Mouse (Mus musculus) intestine, postnatal 0 days (tissue): ENCODE data around the gene Irak3. TPM values are rescaled to one million over a fixed set of nuclear protein-coding genes. Genes with fewer than 3 reads are reported as not detected.

Experiments used
- ATAC-seq: fragments of 200-750 bp; cut with Nextera tagmentation; 2 replicates; pipeline ENCODE4 v1.8.0; 2017; ENCODE audit warnings: mild to moderate bottlenecking, moderate TSS enrichment, moderate library complexity
- H3K27ac ChIP-seq: fragments of 300-500 bp; sonication (generic); 2 replicates; pipeline ENCODE4 v1.5.1; 2014; ENCODE audit warnings: mild to moderate bottlenecking, low read depth, low read length, moderate library complexity
- H3K27me3 ChIP-seq: fragments of 300-500 bp; sonication (generic); replicated peaks from 2 replicates; pipeline ENCODE4 v1.6.1; 2014; ENCODE audit warnings: low read length, mixed read lengths; ENCODE audit not compliant: control insufficient read depth, insufficient read depth
- H3K36me3 ChIP-seq: fragments of 300-500 bp; sonication (generic); 2 replicates; pipeline ENCODE4 v1.6.1; 2014; ENCODE audit warnings: mild to moderate bottlenecking, moderate library complexity; ENCODE audit not compliant: control insufficient read depth, insufficient read depth
- H3K4me1 ChIP-seq: fragments of 300-500 bp; sonication (generic); replicated peaks from 2 replicates; pipeline ENCODE4 v1.6.1; 2014; ENCODE audit warnings: antibody characterized with exemption, low read length, mixed read lengths; ENCODE audit not compliant: control insufficient read depth, insufficient read depth
- H3K4me2 ChIP-seq: fragments of 300-500 bp; sonication (generic); replicated peaks from 2 replicates; pipeline ENCODE4 v1.6.1; 2014; ENCODE audit warnings: low read depth, mild to moderate bottlenecking, moderate library complexity
- H3K4me3 ChIP-seq: fragments of 300-500 bp; sonication (generic); 2 replicates; pipeline ENCODE4 v1.5.1; 2014; ENCODE audit warnings: low read depth, low read length
- H3K9ac ChIP-seq: fragments of 300-500 bp; sonication (generic); 2 replicates; pipeline ENCODE4 v1.6.1; 2014; ENCODE audit warnings: mild to moderate bottlenecking, low read depth, low read length
- H3K9me3 ChIP-seq: fragments of 300-500 bp; sonication (generic); 2 replicates; pipeline ENCODE4 v1.6.1; 2016; ENCODE audit warnings: mixed run types; ENCODE audit not compliant: control insufficient read depth
- CTCF ChIP-seq: sonication (generic); IDR thresholded peaks from 2 replicates; pipeline ENCODE4 v1.5.1; 2016; ENCODE audit warnings: low read depth, mild to moderate bottlenecking, control low read depth, antibody characterized with exemption, moderate library complexity
- WGBS: fragments of 180-500 bp; shearing (Covaris S2); extraction: QIAGEN DNeasy Blood & Tissue Kit; methylation state at CpG from one replicate; pipeline ENCODE4 v1.1.7; 2014; 5-methylcytosine and 5-hydroxymethylcytosine counted together
- polyA plus RNA-seq: library from polyadenylated mRNA; unstranded; fragments of >200 nt; fragmentation: Nextera tagmentation; extraction: Ambion mirVana; gene quantifications from 2 replicates; pipeline ENCODE4 v1.2.1, GENCODE M21; 2015

The Irak3 gene
- polyA plus RNA-seq, 1 experiment from 2014 or later: 0.81 TPM

- H3K27me3 ChIP-seq: no peaks in the 10 kb centered on the region
- H3K9me3 ChIP-seq: no peaks in the 10 kb centered on the region
- TF ChIP-seq CTCF: no peak
- no peaks in the 10 kb centered on the region for H3K36me3 ChIP-seq
- ATAC-seq: no peak
- WGBS: 95% methylated on average over 7 of the region's 7 CpGs
- H3K4me2 ChIP-seq: no peak overlapping the region
- H3K9ac ChIP-seq: no peak overlapping the region
- no peaks in the 10 kb centered on the region for H3K4me1 ChIP-seq
- no peak overlapping the region for H3K27ac ChIP-seq
- no peak overlapping the region for H3K4me3 ChIP-seq
Observed at GRCm38 (mm10) chr10:120151672-120152071, 50.3 kb downstream of the Irak3 start.

GRCm38 (mm10) chr10:120140916-120141516 is 60.9 kb downstream of the Irak3 start:
- H3K4me1 ChIP-seq: no peaks in the 10 kb centered on the region
- no peak overlapping the region for H3K9ac ChIP-seq
- 0 out of 2 replicates have a peak overlapping the region, but pooled peaks have one; percentile 13 for H3K4me2 ChIP-seq
- 52% methylated on average over 10 of the region's 10 CpGs for WGBS
- no peak for TF ChIP-seq CTCF
- ATAC-seq: peak; percentile 60
- no peak overlapping the region for H3K4me3 ChIP-seq
- H3K36me3 ChIP-seq: no peaks in the 10 kb centered on the region
- H3K27ac ChIP-seq: no peak overlapping the region
- H3K9me3 ChIP-seq: 0 out of 2 replicates have a peak, but pooled peaks cover 4% of the 10 kb centered on the region
- no peaks in the 10 kb centered on the region for H3K27me3 ChIP-seq

- TF ChIP-seq CTCF: no peak
- H3K4me3 ChIP-seq: no peak overlapping the region
- no peak overlapping the region for H3K4me2 ChIP-seq
- 0 out of 2 replicates have a peak, but pooled peaks cover 4% of the 10 kb centered on the region for H3K9me3 ChIP-seq
- 56% methylated on average over 4 of the region's 4 CpGs for WGBS
- no peaks in the 10 kb centered on the region for H3K27me3 ChIP-seq
- no peak for ATAC-seq
- no peak overlapping the region for H3K9ac ChIP-seq
- H3K36me3 ChIP-seq: no peaks in the 10 kb centered on the region
- no peak overlapping the region for H3K27ac ChIP-seq
- no peaks in the 10 kb centered on the region for H3K4me1 ChIP-seq
Observed at GRCm38 (mm10) chr10:120140193-120140592, 61.7 kb downstream of the Irak3 start.

GRCm38 (mm10) chr10:120136020-120136562 is 65.8 kb downstream of the Irak3 start:
- no peak overlapping the region for H3K4me3 ChIP-seq
- peak; percentile 65 for ATAC-seq
- no peak for TF ChIP-seq CTCF
- H3K27me3 ChIP-seq: no peaks in the 10 kb centered on the region
- H3K9me3 ChIP-seq: no peaks in the 10 kb centered on the region
- H3K27ac ChIP-seq: no peak overlapping the region
- H3K9ac ChIP-seq: no peak overlapping the region
- 75% methylated on average over 12 of the region's 12 CpGs for WGBS
- H3K4me1 ChIP-seq: no peaks in the 10 kb centered on the region
- H3K4me2 ChIP-seq: no peak overlapping the region
- no peaks in the 10 kb centered on the region for H3K36me3 ChIP-seq

- 64% methylated on average over 11 of the region's 11 CpGs for WGBS
- ATAC-seq: no peak
- Histone ChIP-seq H3K4me2 (no peak overlapping the region), H3K4me1 (no peaks in the 10 kb centered on the region), H3K27ac (no peak overlapping the region), H3K27me3 (no peaks in the 10 kb centered on the region), H3K4me3 (no peak overlapping the region), H3K9me3 (no peaks in the 10 kb centered on the region), H3K9ac (no peak overlapping the region), H3K36me3 (no peaks in the 10 kb centered on the region)
- no peak for TF ChIP-seq CTCF
Observed at GRCm38 (mm10) chr10:120133697-120134096, 68.2 kb downstream of the Irak3 start.

GRCm38 (mm10) chr10:120130621-120131020 is 71.3 kb downstream of the Irak3 start:
- 66% methylated on average over 16 of the region's 16 CpGs for WGBS
- Histone ChIP-seq H3K4me3 (no peak overlapping the region), H3K27me3 (no peaks in the 10 kb centered on the region), H3K4me1 (no peaks in the 10 kb centered on the region), H3K27ac (no peak overlapping the region), H3K9me3 (no peaks in the 10 kb centered on the region), H3K4me2 (no peak overlapping the region), H3K9ac (no peak overlapping the region), H3K36me3 (no peaks in the 10 kb centered on the region)
- TF ChIP-seq CTCF: peak; percentile 65
- no peak for ATAC-seq
